Mouse (Mus musculus) layer of hippocampus, postnatal 25 days (tissue): ENCODE data around the gene Btbd11. TPM values are rescaled to one million over a fixed set of nuclear protein-coding genes. Genes with fewer than 3 reads are reported as not detected.

Experiments used
- DNase-seq, 2 experiments: peaks; one replicate each; pipeline ENCODE4 v3.0.0; 2022; ENCODE audit warnings: mixed read lengths in 2 of 2, low spot score in 1 of 2; ENCODE audit errors: extremely low spot score in 1 of 2
- total RNA-seq, 2 experiments: library from RNA; stranded (reverse); gene quantifications; 2 replicates each; pipeline ENCODE4 v1.2.3; 2021

Gene Btbd11
- total RNA-seq, 2 experiments from 2014 or later: 17.4 to 20.7 TPM

DNA sequence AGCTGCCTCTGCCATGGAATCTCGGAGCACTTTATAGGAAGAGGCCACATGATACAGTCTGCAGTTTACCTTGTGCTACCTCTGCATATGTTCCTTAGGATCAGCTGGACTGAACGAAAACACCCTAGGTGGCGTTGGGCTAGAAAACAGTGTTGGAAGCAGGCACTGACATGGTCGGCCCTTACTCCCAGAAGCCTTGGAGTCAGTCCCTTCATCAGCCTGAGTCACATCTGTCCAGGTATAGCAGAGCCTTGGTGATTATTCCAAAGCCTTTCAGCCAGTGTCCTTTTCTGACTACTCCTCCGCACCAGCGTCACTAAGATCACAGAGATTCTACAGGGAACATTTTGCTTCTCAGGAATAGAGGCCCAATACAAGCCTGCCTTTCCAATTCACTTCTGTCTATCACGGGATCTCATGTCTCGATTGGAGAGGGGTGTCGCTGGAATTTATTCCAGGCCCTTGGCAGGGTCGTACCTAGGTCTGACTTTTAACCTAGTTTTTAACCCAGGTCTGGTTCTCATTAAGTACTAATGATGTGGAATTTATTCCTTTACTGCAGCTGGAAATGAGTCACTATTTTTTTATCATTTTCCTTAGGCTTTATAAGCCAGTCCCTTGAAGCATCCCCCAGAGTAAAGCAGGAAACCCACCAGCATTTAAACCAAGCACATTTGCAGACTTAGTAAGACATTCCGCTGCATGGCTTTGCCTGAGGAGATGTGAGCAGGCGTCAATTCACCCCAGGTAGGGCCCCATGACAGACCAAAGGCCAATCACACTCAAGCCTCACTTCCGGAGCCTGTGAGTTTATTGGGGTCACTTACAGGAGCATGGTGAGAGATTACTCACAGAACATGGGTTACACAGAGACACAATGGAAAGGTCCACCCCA lies 192.2 kb downstream of the Btbd11 start:
- no peak for DNase-seq

DNA sequence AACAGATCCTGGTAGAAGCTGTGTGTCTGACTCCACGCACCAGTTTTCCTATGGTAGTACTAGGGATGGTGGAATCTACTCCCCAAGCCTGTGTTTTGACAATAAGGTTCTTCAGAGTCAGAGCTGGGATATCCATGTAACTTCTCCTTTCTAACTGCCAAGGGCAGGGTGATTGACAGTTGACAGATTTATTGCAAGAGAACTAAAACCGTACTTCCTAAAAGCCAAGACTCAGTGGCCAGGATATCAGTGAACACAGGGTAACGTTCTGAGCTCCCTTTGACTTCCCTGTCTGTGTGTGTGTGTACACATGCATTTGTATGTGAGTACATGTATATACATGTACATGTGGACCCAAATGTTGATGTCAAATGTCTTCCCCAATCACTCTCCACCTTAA lies 201.1 kb downstream of the Btbd11 start:
- DNase-seq: no peak

DNA sequence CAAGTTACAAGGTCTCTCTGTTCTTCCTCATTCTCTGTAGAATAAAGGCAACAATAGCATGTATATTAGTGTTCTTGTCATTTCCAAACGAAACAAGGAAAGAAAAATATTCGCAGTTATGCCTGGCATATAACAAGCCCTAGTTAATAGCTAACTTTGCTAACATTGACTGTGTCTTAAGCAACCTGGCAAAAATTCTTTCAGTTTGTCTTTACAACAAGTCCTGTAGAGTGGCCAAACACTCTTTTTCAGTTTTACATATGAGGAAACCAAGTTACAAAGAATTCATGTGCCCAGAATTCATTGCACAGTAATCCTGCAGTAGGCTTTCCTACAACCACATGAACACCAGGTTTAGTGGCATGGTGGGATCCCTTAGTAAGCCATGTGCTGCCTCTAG lies 203.4 kb downstream of the Btbd11 start:
- no peak for DNase-seq

DNA sequence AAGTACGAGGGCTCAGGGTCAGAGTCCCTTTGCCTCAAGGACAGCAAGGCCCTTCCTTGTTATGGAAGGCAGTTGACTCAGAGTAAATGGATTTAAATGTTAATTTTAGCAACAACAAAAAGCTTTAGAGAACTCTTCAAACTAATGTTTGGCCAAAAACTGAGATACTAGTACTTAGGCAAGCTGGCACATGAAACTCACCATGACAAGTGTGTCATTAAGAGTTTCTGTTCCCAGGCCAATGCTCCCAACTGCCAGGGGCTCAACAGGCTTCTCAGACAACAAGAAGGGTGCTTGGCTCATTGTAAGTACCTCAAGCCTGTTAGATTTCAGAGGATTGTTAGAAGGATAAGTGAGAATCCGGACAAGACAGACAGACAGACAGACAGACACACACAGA lies 204.7 kb downstream of the Btbd11 start:
- DNase-seq: no peak

DNA sequence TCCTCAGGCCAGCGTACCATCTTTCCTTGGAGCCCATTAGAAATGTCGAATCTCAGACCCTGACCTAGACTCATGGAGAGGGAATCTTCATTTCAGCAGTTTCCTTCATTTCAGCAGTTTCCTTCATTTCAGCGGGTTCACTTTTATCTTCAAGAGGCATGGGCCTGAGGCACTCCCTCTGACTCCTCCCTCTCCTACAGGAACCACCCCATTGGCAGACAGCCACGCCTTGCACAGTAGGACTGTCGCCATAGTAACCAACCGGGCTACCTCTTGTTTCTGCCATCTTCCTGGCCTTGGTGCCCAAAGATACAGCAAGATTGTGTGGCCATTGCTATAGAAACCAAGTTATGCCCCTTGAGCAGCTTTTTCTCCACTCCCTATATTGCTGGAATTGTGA lies 205.4 kb downstream of the Btbd11 start:
- DNase-seq: no peak

DNA sequence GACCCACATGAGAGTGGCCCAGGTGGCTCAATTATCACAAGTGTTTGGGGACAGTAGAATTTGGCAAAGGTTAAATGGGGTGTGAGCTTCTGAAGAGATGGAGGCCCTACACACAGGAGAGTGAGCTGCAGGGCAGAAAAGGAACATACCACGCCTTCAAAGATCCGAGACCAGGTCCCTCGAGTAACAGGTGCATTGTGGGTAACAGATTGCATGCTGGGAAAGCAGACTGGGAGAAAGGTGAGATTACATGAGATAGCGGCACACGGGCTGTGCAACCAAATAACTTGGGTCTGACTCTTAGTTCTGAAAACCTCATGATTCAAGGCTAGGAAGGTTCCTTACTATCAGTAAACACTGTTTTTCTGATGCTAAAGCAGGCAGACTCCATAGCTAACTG lies 209.7 kb downstream of the Btbd11 start:
- DNase-seq: no peak

DNA sequence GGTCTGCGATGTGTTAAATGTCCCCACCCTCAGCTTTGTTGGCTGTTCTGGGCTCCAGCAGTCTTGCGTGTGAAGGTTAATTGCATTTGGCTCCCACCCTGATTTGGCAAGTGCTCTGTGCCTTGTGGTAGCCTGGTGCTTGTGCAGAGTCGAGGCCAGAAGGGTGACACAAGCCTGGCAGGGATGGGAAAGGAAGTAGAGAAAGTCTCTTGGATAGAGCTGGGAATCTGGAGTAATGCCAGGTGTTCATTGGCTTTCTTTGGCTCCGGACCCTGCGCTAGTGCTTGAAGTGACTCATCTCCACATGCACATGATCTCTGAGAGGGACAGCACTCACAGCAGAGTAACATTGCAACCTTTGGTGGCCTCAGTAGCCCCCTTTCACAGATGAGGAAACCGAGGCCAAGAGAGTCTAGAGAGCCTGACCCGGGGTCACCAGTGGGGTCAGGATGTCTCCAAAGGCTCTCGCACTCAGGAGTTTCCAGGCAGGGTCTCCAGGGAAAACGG lies 211.5 kb downstream of the Btbd11 start:
- DNase-seq: no peak

DNA sequence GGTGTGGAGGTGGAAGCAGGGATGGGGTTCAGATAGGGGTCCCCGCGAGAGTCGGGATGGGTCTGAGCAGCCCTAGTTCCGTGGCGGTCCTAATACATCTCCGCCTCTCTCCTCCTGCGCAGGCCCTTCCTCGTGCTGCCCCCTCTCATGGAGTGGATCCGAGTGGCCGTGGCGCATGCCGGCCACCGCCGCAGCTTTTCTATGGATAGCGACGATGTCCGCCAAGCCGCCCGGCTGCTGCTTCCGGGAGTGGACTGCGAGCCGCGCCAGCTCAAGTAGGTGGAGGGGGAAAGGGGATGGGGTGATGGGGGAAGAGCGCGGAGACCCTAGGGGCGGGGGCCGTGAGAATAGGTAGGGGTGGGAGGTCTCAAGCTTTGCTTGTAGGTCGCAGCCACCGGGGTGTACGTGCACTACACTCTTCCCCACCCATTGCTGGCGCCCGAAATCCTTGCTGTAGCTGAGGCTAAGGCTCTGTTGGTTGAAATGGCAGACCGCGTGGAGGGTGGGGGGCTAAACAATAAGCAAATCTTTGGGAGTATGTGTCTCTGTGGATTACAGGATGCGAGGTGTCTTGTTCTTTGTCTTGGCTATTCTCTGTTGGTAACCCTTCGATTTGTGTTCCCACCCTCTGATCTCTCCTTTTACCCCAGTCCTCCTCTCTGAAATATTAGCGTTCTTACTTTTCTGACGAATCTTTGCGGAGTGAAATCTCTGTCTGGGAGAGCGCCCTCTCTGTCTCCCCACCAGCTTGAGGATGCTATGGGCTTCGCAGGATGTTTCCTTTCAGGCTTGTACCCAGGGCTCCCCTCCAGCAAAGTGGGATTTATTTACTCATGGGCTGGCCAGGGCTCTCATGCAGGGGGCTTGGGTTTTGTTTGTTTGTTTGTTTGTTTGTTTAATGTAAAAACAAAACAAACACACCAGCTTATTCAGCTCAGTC lies 212.3 kb downstream of the Btbd11 start:
- DNase-seq: no peak

DNA sequence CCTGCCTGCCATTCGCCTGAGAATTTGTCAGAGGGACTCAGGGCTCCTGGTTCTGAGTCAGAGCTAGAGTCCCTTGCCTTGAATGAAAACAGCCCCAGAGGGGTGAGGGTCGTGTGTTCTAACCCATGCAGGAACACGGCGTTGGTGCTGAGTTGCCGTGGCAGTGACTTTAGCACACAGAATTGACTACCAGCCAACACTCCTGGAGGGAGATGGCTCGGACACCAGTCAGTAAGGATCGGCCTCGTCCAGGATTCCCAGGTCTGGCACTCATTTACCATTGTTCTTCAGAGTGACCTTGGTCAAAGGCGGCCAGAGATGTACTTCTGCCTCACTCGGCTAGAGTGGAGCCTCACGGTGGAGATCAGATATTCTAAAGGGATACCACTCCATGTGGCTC lies 215.9 kb downstream of the Btbd11 start:
- no peak for DNase-seq

DNA sequence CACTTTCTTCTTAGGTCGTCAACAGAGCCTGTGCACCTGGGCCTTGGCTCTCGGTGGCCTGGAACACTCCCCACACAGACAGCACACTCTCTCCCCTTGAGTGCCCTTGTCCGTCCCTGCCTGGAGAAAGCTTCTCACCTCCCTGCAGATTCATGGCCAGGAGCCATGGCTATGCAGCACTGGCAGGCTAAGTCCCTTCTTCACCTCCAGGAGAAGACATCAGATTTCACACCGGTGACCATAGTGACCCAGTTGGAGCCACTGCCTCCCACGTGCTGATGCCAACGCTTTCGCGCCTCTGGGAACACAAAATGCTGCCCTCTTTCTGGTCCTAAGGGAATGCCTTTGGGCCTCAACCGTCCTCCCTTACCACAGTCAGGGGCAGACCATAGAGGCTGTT lies 217.9 kb downstream of the Btbd11 start:
- no peak for DNase-seq

DNA sequence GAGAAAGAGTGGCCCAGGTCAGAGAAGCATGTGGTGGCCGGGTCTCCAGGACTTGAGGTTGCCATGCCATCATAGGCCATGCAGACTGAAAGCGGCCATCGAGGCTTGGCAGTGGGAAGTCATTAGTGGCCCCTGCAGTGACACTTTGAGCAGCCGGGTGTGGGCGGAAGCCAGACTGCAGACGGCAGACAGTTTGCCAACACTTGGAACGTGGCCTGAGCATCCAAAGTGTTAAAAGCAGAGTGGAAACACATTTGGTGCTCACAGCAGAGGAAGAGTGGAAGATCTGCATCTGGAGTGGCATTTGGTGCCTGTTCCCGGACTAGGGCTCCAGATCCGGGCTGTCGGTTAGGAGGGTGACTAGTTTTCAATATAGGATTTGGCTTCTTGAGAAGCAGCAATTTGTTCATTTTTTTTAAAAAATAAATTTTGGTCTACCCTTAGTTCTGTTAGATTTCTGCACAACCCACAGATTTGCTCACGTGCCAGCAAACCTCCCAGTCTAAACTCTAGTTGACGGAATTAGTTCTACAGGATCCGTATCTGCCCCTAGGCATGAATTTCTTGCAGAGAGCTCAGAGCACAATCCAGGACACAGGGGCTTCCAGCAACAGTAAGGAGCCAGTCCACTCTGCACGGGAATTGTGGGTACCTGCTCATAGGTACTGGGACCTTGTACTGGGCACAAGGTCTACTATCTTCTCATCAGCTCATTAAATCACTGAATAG lies 222.1 kb downstream of the Btbd11 start:
- DNase-seq: peak; percentile 52 to 67

DNA sequence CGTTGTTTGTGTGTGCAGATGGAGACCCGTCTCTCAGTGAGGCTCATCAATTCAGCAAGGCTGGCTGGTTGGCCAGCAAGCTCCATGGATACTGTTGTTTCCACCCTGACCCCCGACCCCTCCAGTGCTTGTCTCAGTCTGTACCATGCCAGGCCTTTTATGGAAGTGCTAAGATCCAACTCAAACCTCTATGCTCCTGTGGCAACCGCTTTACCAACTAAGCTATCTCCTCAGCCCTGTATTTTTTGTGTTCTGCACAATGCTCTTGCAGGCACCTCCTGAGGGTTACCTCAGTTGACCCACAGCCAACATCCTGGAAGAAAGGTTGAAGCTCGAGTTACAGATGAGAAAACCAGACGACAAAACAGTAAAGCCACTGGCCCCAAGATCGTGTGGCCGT lies 230.5 kb downstream of the Btbd11 start:
- DNase-seq: no peak

DNA sequence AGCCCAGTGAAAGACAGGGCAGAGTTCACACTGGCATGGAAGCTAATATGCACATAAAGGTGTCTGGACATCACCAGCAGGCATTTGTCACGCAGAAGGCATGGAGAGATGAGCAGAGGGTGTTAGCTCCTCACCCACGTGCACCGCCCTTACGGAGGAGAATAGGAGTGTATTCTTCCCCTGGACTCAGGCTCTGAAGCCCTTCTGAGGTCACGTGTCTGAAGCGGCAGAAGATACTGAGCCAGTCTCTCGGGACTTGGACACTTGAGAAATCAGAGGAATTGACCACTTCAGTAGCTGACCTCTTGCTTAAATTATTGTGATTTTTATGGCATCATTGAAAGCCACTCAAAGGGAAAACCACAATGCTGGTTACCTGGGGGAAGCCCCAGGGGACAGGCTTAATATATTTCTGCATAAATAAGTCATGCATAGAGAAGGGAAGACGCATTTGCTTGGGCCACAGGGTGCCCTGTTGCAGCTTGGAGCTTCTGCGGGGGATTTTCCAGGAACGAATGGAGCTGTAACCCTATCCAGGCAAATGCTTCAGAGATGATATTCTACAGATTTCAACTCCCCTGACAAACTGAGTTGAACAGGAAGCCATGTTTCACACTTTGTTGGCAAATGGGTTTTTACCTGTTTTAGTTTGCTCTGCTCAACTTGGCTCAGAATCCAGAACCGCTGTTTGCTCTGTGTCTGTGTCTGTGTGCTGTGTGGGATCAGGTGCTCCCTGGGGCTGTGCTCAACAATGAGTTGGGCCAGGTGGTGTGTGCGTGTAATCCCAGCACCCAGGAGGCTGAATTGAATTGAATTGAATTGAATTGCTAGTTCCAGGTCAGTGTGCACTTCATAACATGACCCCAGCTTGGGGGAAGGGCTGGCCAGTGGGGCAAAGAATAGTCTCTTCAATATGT lies 231.1 kb downstream of the Btbd11 start:
- DNase-seq: no peak

DNA sequence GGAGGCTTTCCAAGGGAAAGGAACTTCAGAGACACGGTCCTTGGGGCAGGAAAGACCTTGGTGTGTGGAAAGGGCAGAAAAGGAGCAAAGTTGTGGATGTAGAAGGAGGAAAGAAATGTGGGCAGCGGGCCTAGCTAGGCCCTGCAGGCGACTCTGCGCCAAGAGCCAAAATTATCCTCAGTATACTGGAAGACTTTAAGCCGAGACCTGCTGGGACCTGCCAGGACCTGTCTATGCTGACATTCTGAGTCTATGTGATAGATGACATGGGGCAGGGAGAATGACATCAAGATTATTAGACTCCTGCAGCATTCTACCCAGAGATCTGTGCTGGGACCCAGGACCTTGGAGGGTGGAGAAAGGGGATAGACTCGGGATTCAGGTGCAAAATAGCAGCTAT lies 234.5 kb downstream of the Btbd11 start:
- DNase-seq: no peak

DNA sequence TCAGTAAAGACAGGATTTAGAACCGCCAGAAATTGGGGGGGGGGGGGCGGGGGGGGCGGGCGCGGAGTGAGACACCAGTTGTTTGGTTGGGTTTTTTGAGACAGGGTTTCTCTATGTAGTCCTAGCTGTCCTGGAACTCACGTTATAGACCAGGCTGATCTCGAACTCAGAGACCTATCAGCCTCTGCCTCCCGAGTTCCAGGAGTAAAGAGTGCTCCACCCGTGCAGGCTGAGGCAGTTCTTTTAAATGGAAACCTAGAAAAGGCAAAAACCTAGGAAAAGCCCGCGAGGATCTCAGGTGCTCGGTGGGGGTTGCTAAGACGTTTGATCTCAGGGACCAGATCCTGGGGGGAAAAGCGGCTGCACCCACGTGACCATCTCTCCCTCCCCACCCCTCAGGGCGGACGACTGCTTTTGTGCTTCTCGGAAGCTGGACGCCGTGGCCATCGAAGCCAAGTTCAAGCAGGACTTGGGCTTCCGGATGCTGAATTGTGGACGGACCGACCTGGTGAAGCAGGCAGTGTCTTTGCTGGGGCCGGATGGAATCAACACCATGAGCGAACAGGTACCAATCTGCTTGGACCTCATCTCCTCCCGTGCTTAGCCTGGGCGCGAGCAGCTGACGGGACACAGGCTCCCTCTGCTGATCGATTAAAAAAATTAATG lies 238.0 kb downstream of the Btbd11 start:
- DNase-seq: peak; percentile 45 to 51

DNA sequence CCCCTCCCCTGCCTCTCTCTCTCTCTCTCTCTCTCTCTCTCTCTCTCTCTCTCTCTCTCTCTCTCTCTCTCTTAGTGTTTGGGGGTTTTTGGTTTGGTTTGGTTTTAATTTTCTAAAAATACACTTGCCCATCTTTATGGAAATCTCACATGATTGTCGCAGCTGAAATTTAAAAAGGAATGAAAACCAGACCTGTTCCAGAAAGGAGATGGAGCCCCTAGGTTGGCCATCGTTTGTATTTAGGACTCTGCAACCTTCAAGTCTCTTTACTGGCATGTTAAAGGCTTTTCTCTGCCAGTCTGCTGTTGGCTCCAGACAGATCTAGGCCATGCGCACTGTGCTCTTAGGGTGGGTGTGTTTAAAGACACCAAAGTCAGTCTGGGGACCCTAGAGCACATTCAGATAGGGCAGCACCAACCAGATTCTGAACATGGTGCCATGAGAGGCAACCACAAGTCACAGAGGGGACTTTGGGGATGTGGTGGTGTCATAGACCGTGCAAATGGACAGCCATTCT lies 238.6 kb downstream of the Btbd11 start:
- DNase-seq: no peak

DNA sequence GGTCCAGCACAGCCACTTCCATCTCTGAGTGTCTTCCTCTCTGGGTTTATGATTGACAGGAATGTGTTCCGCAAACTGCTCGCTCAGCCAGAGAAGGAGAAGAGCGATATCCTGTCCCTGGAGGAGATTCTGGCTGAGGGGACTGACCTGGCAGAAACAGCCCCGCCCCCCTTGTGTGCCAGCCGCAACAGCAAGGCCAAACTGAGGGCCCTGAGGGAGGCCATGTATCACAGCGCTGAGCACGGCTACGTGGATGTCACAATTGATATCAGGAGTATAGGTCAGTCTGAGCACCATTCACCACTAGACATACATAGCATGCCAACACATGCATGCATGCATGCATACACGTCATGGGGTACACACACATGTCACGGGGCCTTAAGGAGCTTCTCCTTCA lies 245.4 kb downstream of the Btbd11 start:
- DNase-seq: no peak

DNA sequence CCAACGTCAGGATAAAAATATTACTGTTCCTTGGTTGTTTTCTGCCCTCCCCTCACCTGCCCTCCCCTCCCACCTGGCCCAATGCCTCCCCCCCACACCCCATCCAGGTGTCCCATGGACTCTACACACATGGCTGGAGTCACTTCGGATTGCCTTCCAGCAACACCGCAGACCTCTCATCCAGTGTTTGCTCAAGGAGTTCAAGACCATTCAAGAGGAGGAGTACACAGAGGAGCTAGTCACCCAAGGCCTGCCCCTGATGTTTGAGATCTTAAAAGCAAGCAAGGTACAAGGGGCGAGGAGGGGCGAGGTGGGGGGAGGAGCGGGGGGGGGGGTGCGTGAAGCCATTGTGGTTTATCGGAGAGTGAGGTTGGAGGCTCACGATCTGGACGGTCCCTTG lies 247.0 kb downstream of the Btbd11 start:
- no peak for DNase-seq

DNA sequence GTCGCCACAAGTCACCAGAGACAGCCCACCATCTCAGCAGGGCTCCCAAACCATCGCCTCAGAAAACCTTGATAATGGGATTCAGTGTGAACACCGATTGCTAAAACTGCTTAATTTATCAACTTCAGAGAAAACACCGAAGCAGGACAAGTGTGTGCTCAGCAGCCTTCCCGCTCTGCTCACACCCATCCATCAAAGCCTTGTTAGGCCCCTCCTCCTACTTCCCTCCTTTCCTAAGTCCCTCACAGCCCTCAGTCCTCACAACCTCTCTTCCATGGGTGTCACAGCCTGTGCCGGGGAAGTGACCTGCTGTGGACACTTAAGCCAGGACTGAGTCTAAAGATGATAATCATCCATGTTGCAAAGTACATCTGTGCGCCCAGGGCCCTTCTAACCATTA lies 251.0 kb downstream of the Btbd11 start:
- no peak for DNase-seq
